Comparison of ENCODE assay signal across 20 mouse cellular contexts in the genomic region with DNA sequence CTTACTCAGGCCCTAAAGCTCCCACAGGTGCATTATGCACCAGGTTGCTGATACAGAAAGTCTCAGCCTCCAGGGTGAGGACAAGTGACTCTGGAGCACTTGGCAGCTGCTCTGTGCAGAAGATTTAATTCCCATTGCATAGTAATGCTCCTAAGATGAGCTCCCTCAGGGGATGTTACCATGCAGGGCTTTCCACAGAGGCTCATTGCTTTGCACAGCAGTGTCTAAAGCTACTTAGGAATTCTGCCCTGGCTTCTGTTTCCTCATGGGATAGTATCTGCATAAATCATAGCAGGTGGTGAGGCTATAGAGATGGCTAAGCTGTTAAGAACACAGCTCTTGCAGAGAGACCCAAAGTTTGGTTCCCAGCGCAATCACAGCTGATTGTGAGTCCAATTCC.
DNase-seq lines count a peak whose midpoint lies in the region; ATAC-seq and TF ChIP-seq lines count a peak whose summit lies in the region.
"Had no signal": no experiment of that assay in that cellular context is flagged by ENCODE, and none has a peak within 500 bp of the region (broad histone marks: within the 10 kb centered on the region; RNA-seq: fewer than 3 reads in every experiment).

No protein-coding gene starts in this region.

- no peaks in the 10 kb centered on the region for H3K9me3 ChIP-seq in hindbrain, postnatal 0 days (ENCODE audit: low read length)
- H3K9me3 ChIP-seq in hindbrain, embryonic 13.5 days = no peaks in the 10 kb centered on the region
- H3K9me3 ChIP-seq in neural tube, embryonic 13.5 days = no peaks in the 10 kb centered on the region
- no peaks in the 10 kb centered on the region for H3K9me3 ChIP-seq in neural tube, embryonic 15.5 days (replicated peaks)
- H3K9me3 ChIP-seq: embryonic facial prominence, embryonic 15.5 days; forebrain, embryonic 10.5 days; heart, embryonic 12.5 days; hindbrain, embryonic 10.5 days; intestine, embryonic 15.5 days had no signal

- no peaks in the 10 kb centered on the region for H3K36me3 ChIP-seq in hindbrain, postnatal 0 days (ENCODE audit: insufficient read depth, low read length)
- no peaks in the 10 kb centered on the region for H3K36me3 ChIP-seq in hindbrain, embryonic 13.5 days
- H3K36me3 ChIP-seq in neural tube, embryonic 13.5 days = no peaks in the 10 kb centered on the region
- no peaks in the 10 kb centered on the region for H3K36me3 ChIP-seq in neural tube, embryonic 15.5 days
- H3K36me3 ChIP-seq: embryonic facial prominence, embryonic 15.5 days; forebrain, embryonic 10.5 days; heart, embryonic 12.5 days; hindbrain, embryonic 10.5 days; intestine, embryonic 15.5 days had no signal

- no peak overlapping the region for H3K27ac ChIP-seq in hindbrain, postnatal 0 days
- no peak overlapping the region for H3K27ac ChIP-seq in hindbrain, embryonic 13.5 days
- H3K27ac ChIP-seq in neural tube, embryonic 13.5 days (replicated peaks) = no peak overlapping the region
- H3K27ac ChIP-seq in neural tube, embryonic 15.5 days (replicated peaks) = no peak overlapping the region
- H3K27ac ChIP-seq: embryonic facial prominence, embryonic 15.5 days; forebrain, embryonic 10.5 days; gastrocnemius, adult 2 months; hindbrain, embryonic 10.5 days; intestine, embryonic 15.5 days had no signal

- H3K4me1 ChIP-seq in hindbrain, postnatal 0 days (ENCODE audit: insufficient read depth, low read length) = no peaks in the 10 kb centered on the region
- no peaks in the 10 kb centered on the region for H3K4me1 ChIP-seq in hindbrain, embryonic 13.5 days (replicated peaks)
- H3K4me1 ChIP-seq in neural tube, embryonic 13.5 days (replicated peaks) = no peaks in the 10 kb centered on the region
- H3K4me1 ChIP-seq in neural tube, embryonic 15.5 days = no peaks in the 10 kb centered on the region
- H3K4me1 ChIP-seq: embryonic facial prominence, embryonic 15.5 days; forebrain, embryonic 10.5 days; heart, embryonic 12.5 days; hindbrain, embryonic 10.5 days; intestine, embryonic 15.5 days had no signal

- no peak for ATAC-seq in hindbrain, postnatal 0 days
- no peak for ATAC-seq in hindbrain, embryonic 13.5 days (ENCODE audit: low FRiP score)
- ATAC-seq in neural tube, embryonic 13.5 days (ENCODE audit: low read depth) = 0 out of 2 replicates have a peak, but pooled peaks have one; percentile 19
- peak; percentile 53; the same call in 1 of the 2 replicates for ATAC-seq in neural tube, embryonic 15.5 days (ENCODE audit: low FRiP score)
- ATAC-seq: forebrain, embryonic 16.5 days; intestine, embryonic 15.5 days had no signal

- H3K4me2 ChIP-seq in hindbrain, postnatal 0 days (ENCODE audit: low read depth, low read length) = no peak overlapping the region
- H3K4me2 ChIP-seq in hindbrain, embryonic 13.5 days = no peak overlapping the region
- H3K4me2 ChIP-seq in neural tube, embryonic 13.5 days = no peak overlapping the region
- H3K4me2 ChIP-seq in neural tube, embryonic 15.5 days = no peak overlapping the region
- H3K4me2 ChIP-seq: embryonic facial prominence, embryonic 15.5 days; heart, embryonic 12.5 days; intestine, embryonic 15.5 days had no signal

- WGBS in hindbrain, postnatal 0 days = 94% methylated on average over 1 of the region's 1 CpGs
- WGBS in hindbrain, embryonic 13.5 days = 100% methylated on average over 1 of the region's 1 CpGs
- WGBS in neural tube, embryonic 13.5 days = 63% methylated on average over 1 of the region's 1 CpGs
- 83% methylated on average over 1 of the region's 1 CpGs for WGBS in neural tube, embryonic 15.5 days

- H3K27me3 ChIP-seq in hindbrain, postnatal 0 days (ENCODE audit: insufficient read depth, low read length) = no peaks in the 10 kb centered on the region
- no peaks in the 10 kb centered on the region for H3K27me3 ChIP-seq in hindbrain, embryonic 13.5 days
- no peaks in the 10 kb centered on the region for H3K27me3 ChIP-seq in neural tube, embryonic 13.5 days
- no peaks in the 10 kb centered on the region for H3K27me3 ChIP-seq in neural tube, embryonic 15.5 days (replicated peaks)
- H3K27me3 ChIP-seq: embryonic facial prominence, embryonic 15.5 days; heart, embryonic 12.5 days; intestine, embryonic 15.5 days had no signal

- no peak overlapping the region for H3K9ac ChIP-seq in hindbrain, postnatal 0 days (replicated peaks; ENCODE audit: low read length)
- H3K9ac ChIP-seq in hindbrain, embryonic 13.5 days = no peak overlapping the region
- no peak overlapping the region for H3K9ac ChIP-seq in neural tube, embryonic 13.5 days
- H3K9ac ChIP-seq in neural tube, embryonic 15.5 days (replicated peaks) = no peak overlapping the region
- H3K9ac ChIP-seq: embryonic facial prominence, embryonic 15.5 days; heart, embryonic 12.5 days; intestine, embryonic 15.5 days had no signal

- peak; percentile 10 for DNase-seq in hindbrain, postnatal 0 days (ENCODE audit: low spot score)
- no peak for DNase-seq in neural tube, embryonic 10.5 days (ENCODE audit: extremely low spot score, low spot score)
- no peak for DNase-seq in cerebellum, postnatal 36 days
- DNase-seq: adrenal gland, adult 2 months; adrenal gland, postnatal 25 days; cerebellum, adult 11-12 months; cerebellum, adult 9-10 months; cerebellum, postnatal 25 days; gastrocnemius, adult 2 months; gastrocnemius, postnatal 25 days had no signal

- H3K4me3 ChIP-seq in hindbrain, postnatal 0 days (ENCODE audit: low read length) = no peak overlapping the region
- no peak overlapping the region for H3K4me3 ChIP-seq in hindbrain, embryonic 13.5 days
- no peak overlapping the region for H3K4me3 ChIP-seq in neural tube, embryonic 13.5 days
- H3K4me3 ChIP-seq in neural tube, embryonic 15.5 days (replicated peaks) = no peak overlapping the region
- H3K4me3 ChIP-seq: embryonic facial prominence, embryonic 15.5 days; erythroblast, embryonic 14.5 days; forebrain, embryonic 10.5 days; gastrocnemius, adult 2 months; heart, embryonic 12.5 days; hindbrain, embryonic 10.5 days; intestine, embryonic 15.5 days had no signal

- no peak for TF ChIP-seq CTCF in hindbrain, postnatal 0 days (IDR thresholded peaks at IDR 0.05; ENCODE audit: low read depth)

Comparison
In these comparisons a context has a peak if more than half of its experiments do, and no peak if none do; other contexts are left out.
1. ATAC-seq: peak in neural tube, embryonic 13.5 days (single experiment) and neural tube, embryonic 15.5 days (single experiment); none in hindbrain, postnatal 0 days (single experiment) and hindbrain, embryonic 13.5 days (single experiment).